Mouse (Mus musculus): ENCODE results near the gene Mif4gd. TPM values are rescaled to one million over a fixed set of nuclear protein-coding genes. Genes with fewer than 3 reads are reported as not detected.
A peak's percentile ranks its signal among the peaks of the same experiment; 100 is the strongest.
"Not testable (repeated sequence)": the region's sequence is repeated elsewhere in the genome, so short reads cannot be mapped to it uniquely, and the experiment has no call there.

Mif4gd gene
- polyA plus RNA-seq (2012; ENCODE audit: insufficient read depth, insufficient read length, missing spikeins): 90.6 and 96.3 TPM in 2 replicates

- H3K4me3 ChIP-seq (ENCODE audit: insufficient read depth, low read length): peak within 1 kb of the TSS; percentile 98
- peak within 1 kb of the TSS; percentile 93 for H3K27ac ChIP-seq (ENCODE audit: insufficient read depth, low read depth, low read length)
- H3K4me1 ChIP-seq (ENCODE audit: control insufficient read depth, insufficient read depth, low read length): peaks cover 26% of the 10 kb centered on the region
- TF ChIP-seq CTCF (IDR thresholded peaks at IDR 0.05; ENCODE audit: low read depth, low read length) (peak; percentile 18; the same call in 1 of the 2 replicates), POLR2A (IDR thresholded peaks at IDR 0.05; ENCODE audit: borderline replicate concordance, low read depth, low read length) (no peak)
Measured at GRCm38 (mm10) chr11:115612410-115613137, at the start of gene Mif4gd. Gene Mif4gd, minus strand, starts transcription at chr11:115612969.

- Histone ChIP-seq H3K4me3 (ENCODE audit: insufficient read depth, low read length) (no peak overlapping the region), H3K27ac (ENCODE audit: insufficient read depth, low read depth, low read length) (no peak overlapping the region), H3K4me1 (ENCODE audit: control insufficient read depth, insufficient read depth, low read length) (peaks cover 43% of the 10 kb centered on the region)
- no peak for TF ChIP-seq POLR2A (IDR thresholded peaks at IDR 0.05; ENCODE audit: borderline replicate concordance, low read depth, low read length)
- TF ChIP-seq CTCF (IDR thresholded peaks at IDR 0.05; ENCODE audit: low read depth, low read length): no peak
Measured at GRCm38 (mm10) chr11:115660376-115660775, 47.6 kb upstream of the Mif4gd start.

GRCm38 (mm10) chr11:115658521-115658920 is 45.8 kb upstream of the Mif4gd start:
- H3K4me1 ChIP-seq (ENCODE audit: control insufficient read depth, insufficient read depth, low read length): peaks cover 51% of the 10 kb centered on the region
- TF ChIP-seq CTCF (IDR thresholded peaks at IDR 0.05; ENCODE audit: low read depth, low read length): no peak
- TF ChIP-seq POLR2A (IDR thresholded peaks at IDR 0.05; ENCODE audit: borderline replicate concordance, low read depth, low read length): no peak

GRCm38 (mm10) chr11:115654128-115654527 is 41.4 kb upstream of the Mif4gd start:
- peak overlapping the region; percentile 99 for H3K27ac ChIP-seq (ENCODE audit: insufficient read depth, low read depth, low read length)
- peaks cover 55% of the 10 kb centered on the region for H3K4me1 ChIP-seq (ENCODE audit: control insufficient read depth, insufficient read depth, low read length)
- TF ChIP-seq POLR2A (IDR thresholded peaks at IDR 0.05; ENCODE audit: borderline replicate concordance, low read depth, low read length) (no peak), CTCF (IDR thresholded peaks at IDR 0.05; ENCODE audit: low read depth, low read length) (no peak)
- H3K4me3 ChIP-seq (ENCODE audit: insufficient read depth, low read length): no peak overlapping the region

More at GRCm38 (mm10) chr11:115658521-115658920, 45.8 kb upstream of the Mif4gd start:
- Histone ChIP-seq H3K4me3 (ENCODE audit: insufficient read depth, low read length) (no peak overlapping the region), H3K27ac (ENCODE audit: insufficient read depth, low read depth, low read length) (peak overlapping the region; percentile 6; the same call in 1 of the 2 replicates)

GRCm38 (mm10) chr11:115653194-115653593 is 40.4 kb upstream of the Mif4gd start:
- no peak for TF ChIP-seq POLR2A (IDR thresholded peaks at IDR 0.05; ENCODE audit: borderline replicate concordance, low read depth, low read length)
- TF ChIP-seq CTCF (IDR thresholded peaks at IDR 0.05; ENCODE audit: low read depth, low read length): no peak
- Histone ChIP-seq H3K4me1 (ENCODE audit: control insufficient read depth, insufficient read depth, low read length) (peaks cover 46% of the 10 kb centered on the region), H3K4me3 (ENCODE audit: insufficient read depth, low read length) (no peak overlapping the region), H3K27ac (ENCODE audit: insufficient read depth, low read depth, low read length) (peak overlapping the region; percentile 99)

- no peak for TF ChIP-seq POLR2A (IDR thresholded peaks at IDR 0.05; ENCODE audit: borderline replicate concordance, low read depth, low read length)
- TF ChIP-seq CTCF (IDR thresholded peaks at IDR 0.05; ENCODE audit: low read depth, low read length): no peak
Measured at GRCm38 (mm10) chr11:115651680-115652079, 38.9 kb upstream of the Mif4gd start.

GRCm38 (mm10) chr11:115649706-115650105 is 36.9 kb upstream of the Mif4gd start:
- TF ChIP-seq POLR2A (IDR thresholded peaks at IDR 0.05; ENCODE audit: borderline replicate concordance, low read depth, low read length) (no peak), CTCF (IDR thresholded peaks at IDR 0.05; ENCODE audit: low read depth, low read length) (no peak)
- no peak overlapping the region for H3K27ac ChIP-seq (ENCODE audit: insufficient read depth, low read depth, low read length)
- peaks cover 26% of the 10 kb centered on the region for H3K4me1 ChIP-seq (ENCODE audit: control insufficient read depth, insufficient read depth, low read length)
- no peak overlapping the region for H3K4me3 ChIP-seq (ENCODE audit: insufficient read depth, low read length)

More at GRCm38 (mm10) chr11:115651680-115652079, 38.9 kb upstream of the Mif4gd start:
- peaks cover 41% of the 10 kb centered on the region for H3K4me1 ChIP-seq (ENCODE audit: control insufficient read depth, insufficient read depth, low read length)
- no peak overlapping the region for H3K4me3 ChIP-seq (ENCODE audit: insufficient read depth, low read length)
- H3K27ac ChIP-seq (ENCODE audit: insufficient read depth, low read depth, low read length): no peak overlapping the region

GRCm38 (mm10) chr11:115647459-115647858 is 34.7 kb upstream of the Mif4gd start:
- no peak for TF ChIP-seq POLR2A (IDR thresholded peaks at IDR 0.05; ENCODE audit: borderline replicate concordance, low read depth, low read length)
- 0 out of 2 replicates have a peak, but pooled peaks have one; percentile 16 for TF ChIP-seq CTCF (IDR thresholded peaks at IDR 0.05; ENCODE audit: low read depth, low read length)
- no peak overlapping the region for H3K27ac ChIP-seq (ENCODE audit: insufficient read depth, low read depth, low read length)
- no peak overlapping the region for H3K4me3 ChIP-seq (ENCODE audit: insufficient read depth, low read length)
- H3K4me1 ChIP-seq (ENCODE audit: control insufficient read depth, insufficient read depth, low read length): peaks cover 8% of the 10 kb centered on the region

GRCm38 (mm10) chr11:115646439-115646838 is 33.7 kb upstream of the Mif4gd start:
- H3K27ac ChIP-seq (ENCODE audit: insufficient read depth, low read depth, low read length): no peak overlapping the region
- H3K4me1 ChIP-seq (ENCODE audit: control insufficient read depth, insufficient read depth, low read length): peaks cover 8% of the 10 kb centered on the region
- TF ChIP-seq CTCF (IDR thresholded peaks at IDR 0.05; ENCODE audit: low read depth, low read length): no peak
- no peak for TF ChIP-seq POLR2A (IDR thresholded peaks at IDR 0.05; ENCODE audit: borderline replicate concordance, low read depth, low read length)
- H3K4me3 ChIP-seq (ENCODE audit: insufficient read depth, low read length): no peak overlapping the region

GRCm38 (mm10) chr11:115645498-115645897 is 32.7 kb upstream of the Mif4gd start:
- not testable (repeated sequence) for H3K27ac ChIP-seq (ENCODE audit: insufficient read depth, low read depth, low read length); H3K4me3 ChIP-seq (ENCODE audit: insufficient read depth, low read length)
- peaks cover 13% of the 10 kb centered on the region for H3K4me1 ChIP-seq (ENCODE audit: control insufficient read depth, insufficient read depth, low read length)

Measured in bone marrow macrophage, adult 2 months (primary cell).